Mouse (Mus musculus) heart, embryonic 11.5 days (tissue): ENCODE data around the gene Sema5a. TPM values are rescaled to one million over a fixed set of nuclear protein-coding genes. Genes with fewer than 3 reads are reported as not detected.

ENCODE experiments used
- ATAC-seq: fragments of 200-750 bp; cut with Nextera tagmentation; replicated peaks from 2 replicates; pipeline ENCODE4 v1.8.0; 2017; ENCODE audit warnings: moderate library complexity; ENCODE audit not compliant: insufficient number of reproducible peaks, low FRiP score, low TSS enrichment
- H3K27ac ChIP-seq: fragments of 300-500 bp; sonication (generic); 2 replicates; pipeline ENCODE4 v1.5.1; 2014; ENCODE audit warnings: mild to moderate bottlenecking, low read depth, low read length
- H3K27me3 ChIP-seq: fragments of 300-500 bp; sonication (generic); 2 replicates; pipeline ENCODE4 v1.6.1; 2014; ENCODE audit warnings: mild to moderate bottlenecking, low read length, mixed read lengths; ENCODE audit not compliant: control insufficient read depth, insufficient read depth
- H3K36me3 ChIP-seq: fragments of 300-500 bp; sonication (generic); 2 replicates; pipeline ENCODE4 v1.6.1; 2014; ENCODE audit warnings: mild to moderate bottlenecking, low read length, moderate library complexity, mixed read lengths; ENCODE audit not compliant: control insufficient read depth, insufficient read depth
- H3K4me1 ChIP-seq: fragments of 300-500 bp; sonication (generic); 2 replicates; pipeline ENCODE4 v1.6.1; 2014; ENCODE audit warnings: low read length; ENCODE audit not compliant: control insufficient read depth, insufficient read depth
- H3K4me2 ChIP-seq: fragments of 300-500 bp; sonication (generic); 2 replicates; pipeline ENCODE4 v1.6.1; 2014; ENCODE audit warnings: mild to moderate bottlenecking, moderate library complexity
- H3K4me3 ChIP-seq: fragments of 300-500 bp; sonication (generic); 2 replicates; pipeline ENCODE4 v1.5.1; 2014; ENCODE audit warnings: low read depth, low read length
- H3K9ac ChIP-seq: fragments of 300-500 bp; sonication (generic); 2 replicates; pipeline ENCODE4 v1.6.1; 2014; ENCODE audit warnings: mild to moderate bottlenecking, low read depth, low read length, moderate library complexity
- H3K9me3 ChIP-seq: fragments of 300-500 bp; sonication (generic); replicated peaks from 2 replicates; pipeline ENCODE4 v1.6.1; 2016; ENCODE audit warnings: low read length; ENCODE audit not compliant: control insufficient read depth
- WGBS: fragments of 180-500 bp; shearing (Covaris S2); extraction: QIAGEN DNeasy Blood & Tissue Kit; methylation state at CpG from one replicate; pipeline ENCODE4 v1.1.7; 2014; ENCODE audit not compliant: insufficient replicate concordance; 5-methylcytosine and 5-hydroxymethylcytosine counted together
- polyA plus RNA-seq: library from polyadenylated mRNA; unstranded; fragments of >200 nt; fragmentation: Nextera tagmentation; extraction: Ambion mirVana; gene quantifications from 2 replicates; pipeline ENCODE4 v1.2.1, GENCODE M21; 2014

The Sema5a gene
- polyA plus RNA-seq, 1 experiment from 2014 or later = 3.8 TPM

DNA sequence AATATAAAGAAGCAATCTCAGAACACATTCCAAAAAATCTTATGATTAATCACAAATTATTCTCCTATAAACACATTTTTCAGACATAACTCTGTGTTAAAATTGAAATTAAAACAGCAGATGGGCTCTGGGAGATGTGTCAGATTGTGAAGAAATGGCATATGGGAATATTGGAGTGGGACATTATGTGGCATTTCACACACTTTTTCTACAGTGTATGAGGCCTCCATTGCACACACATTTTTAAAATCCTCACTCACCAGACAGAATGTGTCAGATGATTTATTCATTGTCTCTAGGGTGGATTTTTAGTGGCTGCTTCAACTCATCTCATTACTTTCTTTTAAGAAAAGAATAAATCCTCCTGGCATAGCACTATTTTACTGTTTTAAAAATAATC, 446.4 kb downstream of the Sema5a start:
- Histone ChIP-seq H3K36me3 (no peaks in the 10 kb centered on the region), H3K9me3 (no peaks in the 10 kb centered on the region), H3K9ac (no peak overlapping the region), H3K27ac (no peak overlapping the region), H3K27me3 (no peaks in the 10 kb centered on the region), H3K4me3 (no peak overlapping the region), H3K4me1 (no peaks in the 10 kb centered on the region), H3K4me2 (no peak overlapping the region)
- no peak for ATAC-seq

GRCm38 (mm10) chr15:32693006-32693405, 448.4 kb downstream of the Sema5a start:
- no peak overlapping the region for H3K4me3 ChIP-seq
- WGBS = 91% methylated on average over 2 of the region's 2 CpGs
- H3K36me3 ChIP-seq = no peaks in the 10 kb centered on the region
- no peak for ATAC-seq
- no peak overlapping the region for H3K27ac ChIP-seq
- H3K9me3 ChIP-seq = no peaks in the 10 kb centered on the region
- H3K9ac ChIP-seq = no peak overlapping the region
- H3K27me3 ChIP-seq = no peaks in the 10 kb centered on the region
- no peaks in the 10 kb centered on the region for H3K4me1 ChIP-seq
- no peak overlapping the region for H3K4me2 ChIP-seq

DNA sequence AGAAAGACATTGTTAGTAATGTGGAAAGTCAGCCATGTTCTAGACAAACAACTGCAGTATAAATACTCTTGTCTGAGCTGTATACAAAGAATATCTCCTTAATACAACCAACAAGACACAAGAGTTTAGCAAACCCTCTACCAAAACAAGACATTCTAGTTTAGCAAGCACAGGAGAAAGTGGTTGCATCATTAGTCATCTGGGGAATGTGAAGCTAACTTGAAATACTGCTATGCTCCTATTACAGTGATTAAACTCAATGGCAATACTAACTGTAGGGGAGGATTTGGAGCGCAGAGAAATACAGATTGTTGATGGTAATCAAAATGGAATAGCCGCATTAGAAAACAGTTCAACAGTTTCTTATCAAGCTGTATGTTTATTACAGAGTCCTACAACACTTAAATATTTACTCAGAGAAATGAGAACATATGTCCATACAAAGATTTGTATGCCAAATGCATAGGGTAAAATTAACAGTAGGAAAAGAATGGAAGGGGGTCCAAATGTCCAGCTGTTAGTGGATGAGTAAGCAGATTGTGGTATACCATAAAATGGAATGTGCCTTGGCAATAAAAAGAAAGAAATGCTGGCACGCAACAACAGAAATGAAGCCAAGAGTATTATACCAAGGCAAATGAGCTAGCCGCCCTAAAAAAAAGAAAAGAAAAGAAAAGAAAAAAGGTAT, 472.8 kb downstream of the Sema5a start:
- Histone ChIP-seq H3K27me3 (no peaks in the 10 kb centered on the region), H3K9ac (no peak overlapping the region), H3K4me2 (no peak overlapping the region), H3K36me3 (no peaks in the 10 kb centered on the region), H3K27ac (no peak overlapping the region), H3K9me3 (no peaks in the 10 kb centered on the region), H3K4me1 (no peaks in the 10 kb centered on the region), H3K4me3 (no peak overlapping the region)
- no peak for ATAC-seq
- WGBS = 84% methylated on average over 4 of the region's 4 CpGs

DNA sequence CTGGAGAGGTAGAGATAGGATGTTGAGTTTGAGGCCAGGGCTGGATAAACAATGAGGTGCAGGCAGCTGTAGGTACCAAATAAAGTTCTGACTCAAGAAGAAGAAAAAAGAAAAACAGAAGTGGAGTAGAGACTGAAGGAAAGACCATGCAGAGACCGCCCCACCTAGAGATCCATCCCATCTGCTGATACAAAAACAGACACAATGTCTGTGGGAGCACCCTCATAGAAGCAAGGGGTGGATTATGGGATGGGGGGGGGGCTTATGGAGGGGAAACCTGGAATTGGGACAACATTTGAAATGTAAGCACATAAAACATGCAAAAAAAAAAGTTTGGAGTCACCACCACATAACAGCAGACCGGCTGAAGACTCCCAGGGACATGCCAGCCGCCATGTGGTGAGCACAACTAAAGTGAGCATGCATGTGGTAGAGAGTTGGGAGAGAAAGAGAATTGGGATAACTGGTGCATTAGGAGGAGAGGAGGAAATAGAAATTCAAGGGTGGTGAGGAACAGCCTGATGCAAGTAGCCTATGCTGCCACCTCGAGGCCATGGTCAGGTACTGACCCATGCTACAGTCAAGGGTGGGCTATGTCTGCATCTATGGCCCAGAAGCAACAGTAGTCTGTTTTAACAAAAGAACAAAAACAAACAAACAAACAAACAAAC, 473.8 kb downstream of the Sema5a start:
- Histone ChIP-seq H3K4me2 (no peak overlapping the region), H3K27ac (no peak overlapping the region), H3K4me1 (no peaks in the 10 kb centered on the region), H3K9ac (no peak overlapping the region), H3K36me3 (no peaks in the 10 kb centered on the region), H3K9me3 (no peaks in the 10 kb centered on the region), H3K27me3 (no peaks in the 10 kb centered on the region), H3K4me3 (no peak overlapping the region)
- ATAC-seq = no peak
- 46% methylated on average over 4 of the region's 4 CpGs for WGBS

GRCm38 (mm10) chr15:32718964-32719311, 474.3 kb downstream of the Sema5a start:
- H3K4me1 ChIP-seq = no peaks in the 10 kb centered on the region
- no peak overlapping the region for H3K4me3 ChIP-seq
- H3K9me3 ChIP-seq = no peaks in the 10 kb centered on the region
- no peak overlapping the region for H3K27ac ChIP-seq
- no peak for ATAC-seq
- no peaks in the 10 kb centered on the region for H3K27me3 ChIP-seq
- 87% methylated on average over 1 of the region's 1 CpGs for WGBS
- H3K9ac ChIP-seq = no peak overlapping the region
- H3K4me2 ChIP-seq = no peak overlapping the region
- H3K36me3 ChIP-seq = no peaks in the 10 kb centered on the region

DNA sequence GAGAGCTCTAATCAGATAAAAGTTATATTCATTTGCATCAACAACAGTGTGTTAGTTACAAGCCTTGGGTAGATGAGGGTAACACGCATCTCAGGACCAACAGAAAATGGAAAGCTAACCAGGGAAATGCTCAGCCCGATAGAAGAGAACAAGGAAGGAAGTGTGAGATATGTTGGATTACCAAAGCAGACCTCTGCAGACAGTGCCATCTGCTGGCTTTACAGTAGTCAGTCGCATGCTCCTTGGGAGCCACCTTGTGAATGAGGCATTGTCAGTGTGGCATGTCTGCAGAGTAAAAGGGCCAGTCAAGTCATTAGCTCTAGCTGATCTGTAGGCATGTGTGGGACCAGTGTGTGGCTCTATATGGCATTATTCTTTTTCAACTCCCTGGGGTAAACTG, 486.2 kb downstream of the Sema5a start:
- Histone ChIP-seq H3K36me3 (no peaks in the 10 kb centered on the region), H3K9ac (no peak overlapping the region), H3K4me2 (no peak overlapping the region), H3K27me3 (no peaks in the 10 kb centered on the region), H3K4me3 (no peak overlapping the region), H3K9me3 (no peaks in the 10 kb centered on the region), H3K27ac (no peak overlapping the region), H3K4me1 (no peaks in the 10 kb centered on the region)
- no peak for ATAC-seq
- WGBS = 29% methylated on average over 3 of the region's 3 CpGs

Other genes starting within 250 kb of the Sema5a start
- not detected in 2 replicates for gene Tas2r119, start 67.5 kb upstream of the Sema5a start, polyA plus RNA-seq